Mouse (Mus musculus) MEL (cell line): ENCODE data around the gene 1700034J05Rik. TPM values are rescaled to one million over a fixed set of nuclear protein-coding genes. Genes with fewer than 3 reads are reported as not detected.

Source experiments
- DNase-seq: peaks from one replicate; pipeline ENCODE4 v3.0.0; 2011; ENCODE audit warnings: low read depth, low spot score
- H3K27ac ChIP-seq: 2 replicates; pipeline ENCODE4 v1.5.1; 2012; ENCODE audit warnings: low read depth, mild to moderate bottlenecking, control low read depth, low read length, moderate library complexity; ENCODE audit not compliant: control insufficient read depth
- H3K27me3 ChIP-seq, 2 experiments: fragments of 150-350 bp in 1 of 2; sonication (generic) in 1 of 2; 2 replicates each; pipeline ENCODE4 v1.6.1; 2012; ENCODE audit warnings: low read length in 2 of 2, mild to moderate bottlenecking in 2 of 2, improper control_type of control experiment in 1 of 2, moderate library complexity in 1 of 2; ENCODE audit not compliant: insufficient read depth in 2 of 2, control insufficient read depth in 1 of 2
- H3K36me3 ChIP-seq, 2 experiments: 2 replicates each; pipeline ENCODE4 v1.6.1; 2012 to 2014; ENCODE audit warnings: low read length in 2 of 2, improper control_type of control experiment in 1 of 2, inconsistent platforms in 1 of 2, mild to moderate bottlenecking in 1 of 2; ENCODE audit not compliant: insufficient read depth in 2 of 2, control insufficient read depth in 1 of 2
- H3K4me1 ChIP-seq, 2 experiments: fragments of 150-350 bp in 1 of 2; sonication (generic) in 1 of 2; 2 replicates each; pipeline ENCODE4 v1.6.1; 2012; ENCODE audit warnings: low read length in 2 of 2, improper control_type of control experiment in 1 of 2, mild to moderate bottlenecking in 1 of 2; ENCODE audit not compliant: insufficient read depth in 2 of 2, control insufficient read depth in 1 of 2
- H3K4me3 ChIP-seq, 2 experiments: fragments of 150-350 bp in 1 of 2; sonication (generic) in 1 of 2; 2 replicates each; pipeline ENCODE4 v1.5.1; 2012; ENCODE audit warnings: low read depth in 2 of 2, low read length in 2 of 2, mild to moderate bottlenecking in 2 of 2, moderate library complexity in 2 of 2, control low read depth in 1 of 2, improper control_type of control experiment in 1 of 2; ENCODE audit not compliant: control insufficient read depth in 1 of 2, insufficient read depth in 1 of 2
- H3K79me2 ChIP-seq: 2 replicates; pipeline ENCODE4 v1.6.1; 2012; ENCODE audit warnings: mild to moderate bottlenecking, low read length, moderate library complexity; ENCODE audit not compliant: control insufficient read depth, poor library complexity, insufficient read depth
- H3K9ac ChIP-seq: 2 replicates; pipeline ENCODE4 v1.6.1; 2012; ENCODE audit warnings: low read depth, mild to moderate bottlenecking, control low read depth, low read length, moderate library complexity; ENCODE audit not compliant: control insufficient read depth, poor library complexity, severe bottlenecking
- H3K9me3 ChIP-seq: fragments of 150-350 bp; sonication (generic); replicated peaks from 2 replicates; pipeline ENCODE4 v1.6.1; 2012; ENCODE audit warnings: mild to moderate bottlenecking, low read length, improper control_type of control experiment, moderate library complexity; ENCODE audit not compliant: insufficient read depth
- BHLHE40 ChIP-seq: IDR thresholded peaks from 2 replicates; pipeline ENCODE4 v1.6.1; 2012; ENCODE audit warnings: low read depth, mild to moderate bottlenecking, inconsistent platforms, low read length, improper control_type of control experiment, borderline replicate concordance
- E2F4 ChIP-seq: IDR thresholded peaks from 2 replicates; pipeline ENCODE4 v1.6.1; 2011; ENCODE audit warnings: low read depth, low read length, improper control_type of control experiment, borderline replicate concordance
- ELF1 ChIP-seq: IDR thresholded peaks from 2 replicates; pipeline ENCODE4 v1.6.1; 2014; ENCODE audit warnings: low read depth, mild to moderate bottlenecking, inconsistent platforms, low read length, improper control_type of control experiment, moderate library complexity
- EP300 ChIP-seq, 2 experiments: IDR thresholded peaks; 2 replicates each; pipeline ENCODE4 v1.6.1; 2011; ENCODE audit warnings: improper control_type of control experiment in 2 of 2, low read length in 2 of 2, low read depth in 1 of 2, mild to moderate bottlenecking in 1 of 2
- ETS1 ChIP-seq: IDR thresholded peaks from 2 replicates; pipeline ENCODE4 v1.6.1; 2012; ENCODE audit warnings: low read depth, mild to moderate bottlenecking, inconsistent platforms, low read length, improper control_type of control experiment, moderate library complexity
- GABPA ChIP-seq: IDR thresholded peaks from 2 replicates; pipeline ENCODE4 v1.6.1; 2012; ENCODE audit warnings: low read depth, mild to moderate bottlenecking, inconsistent platforms, low read length, improper control_type of control experiment, moderate library complexity
- GATA1 ChIP-seq: IDR thresholded peaks from 2 replicates; pipeline ENCODE4 v1.6.1; 2011; ENCODE audit warnings: low read depth, low read length, improper control_type of control experiment
- HCFC1 ChIP-seq: IDR thresholded peaks from 2 replicates; pipeline ENCODE4 v1.6.1; 2012; ENCODE audit warnings: low read depth, mild to moderate bottlenecking, inconsistent platforms, low read length, improper control_type of control experiment, moderate library complexity
- JUND ChIP-seq: IDR thresholded peaks from 2 replicates; pipeline ENCODE4 v1.6.1; 2011; ENCODE audit warnings: low read depth, mild to moderate bottlenecking, improper control_type of control experiment, low read length
- MAX ChIP-seq: IDR thresholded peaks from 2 replicates; pipeline ENCODE4 v1.6.1; 2011; ENCODE audit warnings: low read length, improper control_type of control experiment
- MAZ ChIP-seq: IDR thresholded peaks from 2 replicates; pipeline ENCODE4 v1.6.1; 2012; ENCODE audit warnings: low read depth, mild to moderate bottlenecking, inconsistent platforms, low read length, improper control_type of control experiment
- MEF2A ChIP-seq: IDR thresholded peaks from 2 replicates; pipeline ENCODE4 v1.6.1; 2014; ENCODE audit warnings: low read depth, mild to moderate bottlenecking, inconsistent platforms, low read length, improper control_type of control experiment; ENCODE audit not compliant: poor library complexity, insufficient replicate concordance, severe bottlenecking; ENCODE audit errors: extremely low read depth
- MYB ChIP-seq: IDR thresholded peaks from 2 replicates; pipeline ENCODE4 v1.6.1; 2011; ENCODE audit warnings: mild to moderate bottlenecking, low read depth, low read length, improper control_type of control experiment
- MYC ChIP-seq: IDR thresholded peaks from 2 replicates; pipeline ENCODE4 v1.6.1; 2011; ENCODE audit warnings: low read depth, mild to moderate bottlenecking, low read length, improper control_type of control experiment, moderate library complexity
- NRF1 ChIP-seq: IDR thresholded peaks from 2 replicates; pipeline ENCODE4 v1.6.1; 2014; ENCODE audit warnings: low read depth, mild to moderate bottlenecking, inconsistent platforms, low read length, improper control_type of control experiment, moderate library complexity; ENCODE audit not compliant: poor library complexity, insufficient read depth, severe bottlenecking
- POLR2AphosphoS2 ChIP-seq: IDR thresholded peaks from 2 replicates; pipeline ENCODE4 v1.6.1; 2011; ENCODE audit warnings: low read length, improper control_type of control experiment
- POLR2AphosphoS5 ChIP-seq: IDR thresholded peaks from 2 replicates; pipeline ENCODE4 v1.6.1; 2012; ENCODE audit warnings: low read depth, borderline replicate concordance, mild to moderate bottlenecking, inconsistent platforms, low read length, moderate library complexity, mixed read lengths
- RCOR1 ChIP-seq: IDR thresholded peaks from 2 replicates; pipeline ENCODE4 v1.6.1; 2012; ENCODE audit warnings: low read depth, mild to moderate bottlenecking, inconsistent platforms, low read length, improper control_type of control experiment
- SMC3 ChIP-seq: IDR thresholded peaks from 2 replicates; pipeline ENCODE4 v1.6.1; 2011; ENCODE audit warnings: low read depth, low read length, improper control_type of control experiment
- USF1 ChIP-seq: IDR thresholded peaks from 2 replicates; pipeline ENCODE4 v1.6.1; 2014; ENCODE audit warnings: low read depth, mild to moderate bottlenecking, inconsistent platforms, low read length, improper control_type of control experiment, moderate library complexity
- ZKSCAN1 ChIP-seq: IDR thresholded peaks from 2 replicates; pipeline ENCODE4 v1.6.1; 2012; ENCODE audit warnings: low read depth, mild to moderate bottlenecking, inconsistent platforms, low read length, improper control_type of control experiment, moderate library complexity
- polyA plus RNA-seq, 2 experiments: library from polyadenylated mRNA; stranded (reverse) in 1 of 2; unstranded in 1 of 2; fragments of >175 nt in 1 of 2; fragments of >200 nt in 1 of 2; gene quantifications; 2 replicates each; pipeline versions ENCODE4 v1.2.1 to v1.2.4; 2012; ENCODE audit warnings: low replicate concordance in 2 of 2, low read depth in 1 of 2; ENCODE audit not compliant: insufficient read length in 2 of 2, insufficient read depth in 1 of 2, missing spikeins in 1 of 2
- total RNA-seq: library from RNA; depleted of rRNA; stranded (reverse); fragments of 300-350 nt; gene quantifications from 2 replicates; pipeline ENCODE4 v1.2.3, GENCODE M21; 2012; rRNA removed

1700034J05Rik gene
- total RNA-seq, result not detected in 2 replicates
- polyA plus RNA-seq, result not detected

DNA sequence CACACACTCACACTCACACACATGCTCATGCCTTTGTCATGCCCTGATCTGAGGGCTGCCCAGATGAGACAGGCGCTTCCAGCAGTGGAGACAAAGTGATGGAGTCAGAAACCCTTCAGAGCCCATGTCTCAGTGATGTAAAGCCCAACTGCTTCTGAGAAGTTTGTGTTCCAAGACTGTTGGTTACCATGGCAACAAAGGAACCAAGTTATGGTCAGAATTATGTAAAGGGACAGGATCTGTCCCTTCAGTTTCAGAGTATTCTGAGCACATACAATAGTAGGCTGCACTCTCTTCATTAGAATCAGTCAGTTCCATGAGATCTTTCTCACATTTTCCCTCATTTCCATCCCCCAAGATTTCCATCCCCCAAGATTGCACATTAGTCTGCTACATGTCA lies at the start of gene 1700034J05Rik:
Gene 1700034J05Rik (minus strand): TSS at position 165 of the 400 bp plus-strand sequence.
- Histone ChIP-seq H3K4me1 (peaks cover 17 to 24% of the 10 kb centered on the region in 2 experiments), H3K4me3 (no peak within 1 kb of the TSS), H3K79me2 (no peaks in the 10 kb centered on the region), H3K27me3 (no peaks in the 10 kb centered on the region), H3K27ac (peak within 1 kb of the TSS; percentile 31; the same call in 1 of the 2 replicates), H3K9ac (no peak within 1 kb of the TSS), H3K36me3 (peaks cover 0 to 25% of the 10 kb centered on the region in 2 experiments; a peak in 2 of 4 replicates), H3K9me3 (no peaks in the 10 kb centered on the region)
- TF ChIP-seq MYC (no peak), POLR2AphosphoS5 (no peak), ETS1 (no peak), MAZ (no peak), MAX (no peak), EP300 (IDR thresholded peaks at IDR 0.05; ENCODE audit: low read depth in 1 of 2, low read length in 2 of 2) (no peak)
- no peak for DNase-seq

GRCm38 (mm10) chr6:146999755-147000154 lies 45.5 kb upstream of the 1700034J05Rik start:
- no peak overlapping the region for H3K4me3 ChIP-seq
- no peaks in the 10 kb centered on the region for H3K36me3 ChIP-seq
- no peaks in the 10 kb centered on the region for H3K79me2 ChIP-seq
- DNase-seq, result no peak
- H3K9me3 ChIP-seq, result no peaks in the 10 kb centered on the region
- no peaks in the 10 kb centered on the region for H3K4me1 ChIP-seq
- no peaks in the 10 kb centered on the region for H3K27me3 ChIP-seq
- H3K9ac ChIP-seq, result no peak overlapping the region
- H3K27ac ChIP-seq, result no peak overlapping the region
- TF ChIP-seq BHLHE40 (no peak), RCOR1 (no peak), NRF1 (no peak), USF1 (no peak), E2F4 (no peak), ELF1 (no peak), MAZ (no peak), POLR2AphosphoS2 (no peak), GATA1 (no peak), ZKSCAN1 (no peak), JUND (no peak), EP300 (IDR thresholded peaks at IDR 0.05; ENCODE audit: low read depth in 1 of 2, low read length in 2 of 2) (no peak), HCFC1 (no peak), GABPA (no peak), MEF2A (no peak), ETS1 (no peak), SMC3 (no peak), MYB (no peak)
